Mouse (Mus musculus): ENCODE measurements around the gene Dmkn. TPM values are rescaled to one million over a fixed set of nuclear protein-coding genes. Genes with fewer than 3 reads are reported as not detected.

The Dmkn gene
- polyA plus RNA-seq, 1 experiment: 35.6 TPM

- DNase-seq: no peak
- Histone ChIP-seq H3K4me3 (ENCODE audit: control insufficient read depth, insufficient read depth, low read length) (no peak overlapping the region), H3K4me1 (replicated peaks; ENCODE audit: control insufficient read depth, insufficient read depth, low read length) (no peaks in the 10 kb centered on the region), H3K27ac (ENCODE audit: control insufficient read depth, insufficient read depth, low read length) (no peak overlapping the region), H3K27me3 (ENCODE audit: control insufficient read depth, insufficient read depth, low read length) (no peaks in the 10 kb centered on the region), H3K36me3 (ENCODE audit: control insufficient read depth, insufficient read depth, low read length) (no peaks in the 10 kb centered on the region)
- TF ChIP-seq CTCF (IDR thresholded peaks at IDR 0.05; ENCODE audit: borderline replicate concordance, control insufficient read depth, extremely low read depth, insufficient read depth, low read length, poor library complexity) (no peak), POLR2A (IDR thresholded peaks at IDR 0.05; ENCODE audit: control insufficient read depth, extremely low read depth, insufficient read depth, low read length, poor library complexity) (no peak)
- WGBS: 52% methylated on average over 4 of the region's 4 CpGs
Observed at GRCm38 (mm10) chr7:30744022-30744598, 19.4 kb upstream of the Dmkn start.

GRCm38 (mm10) chr7:30747525-30748204, 15.9 kb upstream of the Dmkn start:
- WGBS: 92% methylated on average over 7 of the region's 7 CpGs
- Histone ChIP-seq H3K27ac (ENCODE audit: control insufficient read depth, insufficient read depth, low read length) (no peak overlapping the region), H3K4me1 (replicated peaks; ENCODE audit: control insufficient read depth, insufficient read depth, low read length) (no peaks in the 10 kb centered on the region), H3K36me3 (ENCODE audit: control insufficient read depth, insufficient read depth, low read length) (no peaks in the 10 kb centered on the region), H3K4me3 (ENCODE audit: control insufficient read depth, insufficient read depth, low read length) (no peak overlapping the region), H3K27me3 (ENCODE audit: control insufficient read depth, insufficient read depth, low read length) (no peaks in the 10 kb centered on the region)
- no peak for DNase-seq
- TF ChIP-seq POLR2A (IDR thresholded peaks at IDR 0.05; ENCODE audit: control insufficient read depth, extremely low read depth, insufficient read depth, low read length, poor library complexity) (no peak), CTCF (IDR thresholded peaks at IDR 0.05; ENCODE audit: borderline replicate concordance, control insufficient read depth, extremely low read depth, insufficient read depth, low read length, poor library complexity) (no peak)

GRCm38 (mm10) chr7:30749824-30750606, 13.5 kb upstream of the Dmkn start:
- Histone ChIP-seq H3K27ac (ENCODE audit: control insufficient read depth, insufficient read depth, low read length) (no peak overlapping the region), H3K4me3 (ENCODE audit: control insufficient read depth, insufficient read depth, low read length) (no peak overlapping the region), H3K36me3 (ENCODE audit: control insufficient read depth, insufficient read depth, low read length) (no peaks in the 10 kb centered on the region), H3K27me3 (ENCODE audit: control insufficient read depth, insufficient read depth, low read length) (no peaks in the 10 kb centered on the region), H3K4me1 (replicated peaks; ENCODE audit: control insufficient read depth, insufficient read depth, low read length) (no peaks in the 10 kb centered on the region)
- 98% methylated on average over 13 of the region's 13 CpGs for WGBS
- no peak for DNase-seq
- no peak for TF ChIP-seq POLR2A (IDR thresholded peaks at IDR 0.05; ENCODE audit: control insufficient read depth, extremely low read depth, insufficient read depth, low read length, poor library complexity)
- TF ChIP-seq CTCF (IDR thresholded peaks at IDR 0.05; ENCODE audit: borderline replicate concordance, control insufficient read depth, extremely low read depth, insufficient read depth, low read length, poor library complexity): no peak

GRCm38 (mm10) chr7:30751086-30751669, 12.4 kb upstream of the Dmkn start, which contains the start of gene Sbsn:
TSS of gene Sbsn (plus strand) at chr7:30751471.
- TF ChIP-seq POLR2A (IDR thresholded peaks at IDR 0.05; ENCODE audit: control insufficient read depth, extremely low read depth, insufficient read depth, low read length, poor library complexity) (no peak), CTCF (IDR thresholded peaks at IDR 0.05; ENCODE audit: borderline replicate concordance, control insufficient read depth, extremely low read depth, insufficient read depth, low read length, poor library complexity) (no peak)
- 90% methylated on average over 5 of the region's 5 CpGs for WGBS
- H3K4me1 ChIP-seq (replicated peaks; ENCODE audit: control insufficient read depth, insufficient read depth, low read length): no peaks in the 10 kb centered on the region
- no peak for DNase-seq
- H3K27me3 ChIP-seq (ENCODE audit: control insufficient read depth, insufficient read depth, low read length): no peaks in the 10 kb centered on the region
- no peaks in the 10 kb centered on the region for H3K36me3 ChIP-seq (ENCODE audit: control insufficient read depth, insufficient read depth, low read length)
- no peak within 1 kb of the TSS for H3K27ac ChIP-seq (ENCODE audit: control insufficient read depth, insufficient read depth, low read length)
- no peak within 1 kb of the TSS for H3K4me3 ChIP-seq (ENCODE audit: control insufficient read depth, insufficient read depth, low read length)

GRCm38 (mm10) chr7:30757001-30757400, 6.6 kb upstream of the Dmkn start:
- 85% methylated on average over 3 of the region's 3 CpGs for WGBS
- H3K27me3 ChIP-seq (ENCODE audit: control insufficient read depth, insufficient read depth, low read length): no peaks in the 10 kb centered on the region

GRCm38 (mm10) chr7:30758853-30759252, 4.7 kb upstream of the Dmkn start:
- DNase-seq: peak; percentile 24
- Histone ChIP-seq H3K27me3 (ENCODE audit: control insufficient read depth, insufficient read depth, low read length) (no peaks in the 10 kb centered on the region), H3K4me1 (replicated peaks; ENCODE audit: control insufficient read depth, insufficient read depth, low read length) (no peaks in the 10 kb centered on the region), H3K36me3 (ENCODE audit: control insufficient read depth, insufficient read depth, low read length) (no peaks in the 10 kb centered on the region), H3K4me3 (ENCODE audit: control insufficient read depth, insufficient read depth, low read length) (no peak overlapping the region), H3K27ac (ENCODE audit: control insufficient read depth, insufficient read depth, low read length) (no peak overlapping the region)
- TF ChIP-seq CTCF (IDR thresholded peaks at IDR 0.05; ENCODE audit: borderline replicate concordance, control insufficient read depth, extremely low read depth, insufficient read depth, low read length, poor library complexity): no peak
- TF ChIP-seq POLR2A (IDR thresholded peaks at IDR 0.05; ENCODE audit: control insufficient read depth, extremely low read depth, insufficient read depth, low read length, poor library complexity): no peak
- 86% methylated on average over 4 of the region's 4 CpGs for WGBS

More at GRCm38 (mm10) chr7:30757001-30757400, 6.6 kb upstream of the Dmkn start:
- H3K4me3 ChIP-seq (ENCODE audit: control insufficient read depth, insufficient read depth, low read length): no peak overlapping the region
- H3K27ac ChIP-seq (ENCODE audit: control insufficient read depth, insufficient read depth, low read length): no peak overlapping the region
- no peaks in the 10 kb centered on the region for H3K4me1 ChIP-seq (replicated peaks; ENCODE audit: control insufficient read depth, insufficient read depth, low read length)
- no peak for DNase-seq
- TF ChIP-seq CTCF (IDR thresholded peaks at IDR 0.05; ENCODE audit: borderline replicate concordance, control insufficient read depth, extremely low read depth, insufficient read depth, low read length, poor library complexity) (no peak), POLR2A (IDR thresholded peaks at IDR 0.05; ENCODE audit: control insufficient read depth, extremely low read depth, insufficient read depth, low read length, poor library complexity) (no peak)
- H3K36me3 ChIP-seq (ENCODE audit: control insufficient read depth, insufficient read depth, low read length): no peaks in the 10 kb centered on the region

Data from thymus, adult 2 months (tissue).